Mouse (Mus musculus) MEL-GATA-1-ER (cell line): ENCODE data around the gene Capns1.
"Not testable (repeated sequence)": the region's sequence is repeated elsewhere in the genome, so short reads cannot be mapped to it uniquely, and the experiment has no call there.

Experiments used
- DNase-seq: peaks from one replicate; pipeline ENCODE4 v3.0.0-alpha.2; 2012; ENCODE audit warnings: low read depth; ENCODE audit errors: extremely low read depth

Gene Capns1

GRCm38 (mm10) chr7:30198481-30198971 lies at the start of gene Capns1:
Gene Capns1, minus strand, starts transcription at chr7:30198811.
- DNase-seq: peak; percentile 71

- not testable (repeated sequence) for DNase-seq
Measured at GRCm38 (mm10) chr7:30237374-30237773, 38.8 kb upstream of the Capns1 start.

GRCm38 (mm10) chr7:30235625-30236024 lies 37.0 kb upstream of the Capns1 start, which contains the start of gene Ovol3:
Gene Ovol3, minus strand, starts transcription at chr7:30235725.
- no peak for DNase-seq

- no peak for DNase-seq
Measured at GRCm38 (mm10) chr7:30235091-30235490, 36.5 kb upstream of the Capns1 start.

GRCm38 (mm10) chr7:30234276-30234858 lies 35.8 kb upstream of the Capns1 start:
- DNase-seq: no peak

GRCm38 (mm10) chr7:30233387-30233786 lies 34.8 kb upstream of the Capns1 start:
- DNase-seq: no peak

- DNase-seq: no peak
Measured at GRCm38 (mm10) chr7:30232631-30233148, 34.1 kb upstream of the Capns1 start.

- DNase-seq: peak; percentile 98
Measured at GRCm38 (mm10) chr7:30231669-30232454, 33.3 kb upstream of the Capns1 start, which contains the start of the genes Polr2i and Tbcb. Gene Polr2i, plus strand, starts transcription at chr7:30231948. Gene Tbcb, minus strand, starts transcription at chr7:30232272.

- no peak for DNase-seq
Measured at GRCm38 (mm10) chr7:30231328-30231668, 32.7 kb upstream of the Capns1 start.

- no peak for DNase-seq
Measured at GRCm38 (mm10) chr7:30224206-30224605, 25.6 kb upstream of the Capns1 start.

- DNase-seq: no peak
Measured at GRCm38 (mm10) chr7:30222205-30222604, 23.6 kb upstream of the Capns1 start.

GRCm38 (mm10) chr7:30221433-30221832 lies 22.8 kb upstream of the Capns1 start:
- DNase-seq: no peak

- no peak for DNase-seq
Measured at GRCm38 (mm10) chr7:30220008-30220356, 21.4 kb upstream of the Capns1 start.

GRCm38 (mm10) chr7:30219293-30220007 lies 20.8 kb upstream of the Capns1 start:
- DNase-seq: no peak

GRCm38 (mm10) chr7:30217277-30217676 lies 18.7 kb upstream of the Capns1 start:
- DNase-seq: no peak

GRCm38 (mm10) chr7:30216723-30217151 lies 18.1 kb upstream of the Capns1 start:
- DNase-seq: peak; percentile 59

GRCm38 (mm10) chr7:30215875-30216274 lies 17.3 kb upstream of the Capns1 start:
- no peak for DNase-seq

GRCm38 (mm10) chr7:30213881-30214280 lies 15.3 kb upstream of the Capns1 start:
- no peak for DNase-seq

GRCm38 (mm10) chr7:30211025-30211424 lies 12.4 kb upstream of the Capns1 start:
- DNase-seq: no peak

- DNase-seq: not testable (repeated sequence)
Measured at GRCm38 (mm10) chr7:30206364-30206763, 7.8 kb upstream of the Capns1 start.

- DNase-seq: peak; percentile 64
Measured at GRCm38 (mm10) chr7:30205383-30205782, 6.8 kb upstream of the Capns1 start.

GRCm38 (mm10) chr7:30204380-30204779 lies 5.8 kb upstream of the Capns1 start:
- DNase-seq: no peak
